Mouse (Mus musculus): ENCODE results near the gene Cysrt1. TPM values are rescaled to one million over a fixed set of nuclear protein-coding genes. Genes with fewer than 3 reads are reported as not detected.

Cysrt1 gene
- polyA plus RNA-seq, 1 experiment = 1.8 TPM

DNA sequence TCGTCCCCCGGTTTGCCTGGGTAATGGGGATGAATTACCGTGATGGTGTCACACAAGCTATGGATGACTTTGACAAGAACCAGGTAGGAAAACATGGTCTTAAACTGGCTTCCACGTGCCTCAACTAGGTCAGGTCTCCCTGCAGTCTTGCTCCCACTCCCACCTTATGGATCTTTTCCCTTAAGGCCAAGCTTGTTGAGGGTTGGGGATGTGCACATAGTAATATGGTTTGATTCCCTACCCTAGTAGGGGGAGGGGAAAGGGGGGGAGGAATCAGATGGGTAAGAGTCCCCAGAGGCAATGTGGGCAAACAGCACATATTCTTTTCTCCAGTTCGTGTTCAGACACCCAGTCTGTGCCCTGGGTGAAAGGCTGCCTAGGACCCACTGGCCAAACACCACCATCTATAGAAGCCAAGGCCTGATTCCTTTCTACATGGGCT is 20.9 kb downstream of the Cysrt1 start:
- DNase-seq (ENCODE audit: low read depth, low spot score) = no peak
- WGBS = 65% methylated on average over 5 of the region's 5 CpGs

- no peak for DNase-seq (ENCODE audit: low read depth, low spot score)
These were observed 23.8 kb downstream of the Cysrt1 start, which contains the start of gene Fam166a for GRCm38 (mm10) chr2:25218445-25218844. Fam166a (plus strand) TSS chr2:25218745.

DNA sequence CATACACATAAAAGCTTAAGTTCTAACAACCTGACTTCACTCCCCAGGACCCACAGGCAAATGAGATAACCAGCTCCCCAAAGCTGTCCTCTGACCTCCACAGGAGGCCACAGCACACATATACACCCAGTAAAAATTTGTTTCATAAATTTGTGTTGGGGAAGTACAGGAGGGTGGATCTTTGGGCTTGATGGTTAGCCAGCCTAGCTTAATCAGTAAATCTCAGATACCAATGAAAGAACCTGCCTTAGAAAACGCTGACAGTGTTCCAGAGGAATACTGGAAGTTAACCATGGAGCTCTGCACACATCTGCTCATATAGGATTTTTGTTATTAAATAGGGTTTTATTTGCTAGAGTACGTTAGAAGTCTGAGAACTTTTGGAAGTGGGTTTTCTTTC is 24.6 kb downstream of the Cysrt1 start:
- WGBS = 67% methylated on average over 2 of the region's 2 CpGs
- DNase-seq (ENCODE audit: low read depth, low spot score) = no peak

DNA sequence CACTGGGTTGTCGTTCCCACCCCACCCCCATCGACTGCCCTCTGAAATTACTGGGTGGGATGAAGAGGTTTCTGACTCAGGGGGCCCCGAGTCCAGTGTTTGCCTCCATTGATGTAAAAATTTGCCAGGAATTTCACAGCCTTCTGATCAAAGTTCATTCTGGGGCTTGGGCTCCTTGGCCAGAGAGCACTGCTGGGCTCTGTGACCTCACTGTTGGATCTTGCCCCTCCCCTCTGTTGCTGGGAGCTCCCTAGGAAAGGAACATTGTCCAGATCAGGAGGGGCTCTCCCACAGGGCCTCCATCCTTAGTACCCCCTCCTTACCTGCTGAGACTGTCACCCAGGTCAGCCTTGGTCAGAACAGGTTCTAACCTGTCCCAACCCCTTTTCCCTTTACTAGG is 27.8 kb downstream of the Cysrt1 start, which contains the start of gene Stpg3:
Gene Stpg3 (minus strand): TSS at position 194 of the 400 bp plus-strand sequence.
- no peak for DNase-seq (ENCODE audit: low read depth, low spot score)
- 37% methylated on average over 3 of the region's 3 CpGs for WGBS

GRCm38 (mm10) chr2:25213266-25213865 is 28.9 kb downstream of the Cysrt1 start:
- DNase-seq (ENCODE audit: low read depth, low spot score) = no peak
- 76% methylated on average over 23 of the region's 23 CpGs for WGBS

DNA sequence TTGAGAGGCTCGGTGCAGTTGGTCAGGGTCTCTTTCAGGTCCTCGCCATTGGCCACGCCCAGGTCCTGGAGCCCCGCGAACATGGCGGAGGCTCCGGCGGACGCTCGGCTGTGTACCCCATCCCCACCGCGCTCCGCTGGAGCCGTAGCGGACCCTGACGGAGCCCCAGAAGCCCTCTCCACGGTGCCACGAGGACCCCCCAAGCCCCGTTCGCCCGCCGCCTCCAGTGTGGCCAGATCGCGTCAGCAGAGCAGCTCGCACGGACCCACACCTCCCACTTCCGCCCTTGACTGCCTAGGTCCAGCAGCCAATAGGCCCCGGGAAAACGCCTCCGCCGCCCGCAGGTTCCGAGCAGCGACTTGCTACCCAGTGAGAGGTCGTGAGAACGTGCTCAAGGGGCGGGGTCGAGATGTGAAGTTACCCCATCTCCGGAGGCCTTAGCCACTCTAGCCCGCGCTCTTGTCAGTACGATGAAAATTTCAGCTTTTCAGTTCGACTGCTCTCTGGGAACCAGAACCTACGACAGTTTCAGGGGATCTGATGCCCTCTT is 31.1 kb downstream of the Cysrt1 start, which contains the start of gene Nelfb:
Gene Nelfb (minus strand): TSS at position 369 of the 550 bp plus-strand sequence.
- WGBS = under 1% methylated on average over 44 of the region's 44 CpGs
- DNase-seq (ENCODE audit: low read depth, low spot score) = no peak

- WGBS = under 1% methylated on average over 24 of the region's 24 CpGs
- DNase-seq (ENCODE audit: low read depth, low spot score) = no peak
These were observed 31.6 kb downstream of the Cysrt1 start for GRCm38 (mm10) chr2:25210686-25211085.

DNA sequence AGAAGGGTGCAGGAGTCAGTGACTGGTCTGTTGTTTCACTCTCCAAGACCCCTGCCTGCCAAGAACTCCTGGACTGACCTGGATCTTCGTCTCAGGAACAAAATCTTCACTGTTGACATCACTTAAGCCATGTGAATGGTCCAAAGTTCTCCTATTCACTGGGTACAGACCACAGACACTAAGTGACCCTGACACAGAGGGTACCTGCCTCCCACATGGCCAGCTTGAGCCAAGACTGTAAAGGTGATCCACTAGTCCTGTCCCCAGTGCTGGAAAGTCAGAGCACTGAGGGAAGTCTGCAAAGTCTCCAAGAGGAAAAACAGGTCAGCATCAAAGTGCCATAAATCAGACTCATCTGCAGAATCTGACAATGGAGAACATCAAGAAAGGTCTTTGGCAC is 34.7 kb downstream of the Cysrt1 start:
- 57% methylated on average over 1 of the region's 1 CpGs for WGBS

DNA sequence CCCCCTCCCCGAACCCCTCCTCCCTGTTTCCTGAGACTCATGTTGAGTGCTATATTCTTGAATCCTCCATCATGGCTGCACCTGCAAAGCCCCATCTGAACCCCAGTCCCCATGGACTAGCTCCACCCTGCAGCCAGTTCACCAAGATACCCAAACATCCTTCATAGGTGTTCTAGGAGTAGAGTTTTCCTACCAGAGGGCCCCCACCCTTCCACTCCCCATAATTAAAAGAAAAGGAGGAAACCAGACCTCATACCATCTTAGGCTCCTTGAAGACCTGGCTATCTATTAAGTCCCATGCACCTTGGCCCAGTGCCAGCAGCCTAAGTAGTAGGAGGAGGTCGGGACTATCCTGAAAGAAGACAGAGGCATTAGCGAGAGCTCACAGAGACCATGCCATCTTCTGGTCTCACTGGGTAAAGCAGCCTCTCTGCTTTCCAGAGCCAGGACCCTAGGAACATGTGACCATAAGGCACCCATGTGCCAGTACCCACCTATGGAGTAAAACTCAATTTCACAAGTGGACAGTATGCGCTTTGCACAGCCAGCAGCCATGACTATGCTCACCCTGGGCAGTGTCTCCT is 38.5 kb downstream of the Cysrt1 start:
- DNase-seq (ENCODE audit: low read depth, low spot score) = no peak
- WGBS = 59% methylated on average over 4 of the region's 4 CpGs

More for the DNA sequence above, 34.7 kb downstream of the Cysrt1 start:
- no peak for DNase-seq (ENCODE audit: low read depth, low spot score)

DNA sequence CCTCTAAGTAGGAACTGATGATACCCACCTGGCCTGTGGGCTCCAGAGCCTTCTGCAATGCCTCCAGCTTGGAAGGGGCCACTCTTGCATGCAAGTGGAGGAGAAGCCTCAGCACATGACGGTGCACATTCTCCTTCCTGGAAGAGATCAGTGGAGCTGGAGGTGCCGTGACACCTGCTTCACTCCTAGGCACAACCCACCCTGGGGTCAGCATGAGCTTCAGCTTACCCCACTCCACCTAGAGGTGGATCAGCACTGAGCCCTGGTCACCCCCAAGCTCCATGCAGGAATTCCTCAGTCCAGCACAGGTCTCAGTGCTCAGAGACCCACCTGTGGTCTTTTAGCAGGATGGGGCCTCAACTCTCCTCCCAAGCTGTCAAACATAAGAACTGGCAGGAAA is 41.6 kb downstream of the Cysrt1 start:
- no peak for DNase-seq (ENCODE audit: low read depth, low spot score)
- 92% methylated on average over 2 of the region's 2 CpGs for WGBS

GRCm38 (mm10) chr2:25197946-25198345 is 44.3 kb downstream of the Cysrt1 start:
- no peak for DNase-seq (ENCODE audit: low read depth, low spot score)

- no peak for DNase-seq (ENCODE audit: low read depth, low spot score)
- WGBS = 16% methylated on average over 2 of the region's 2 CpGs
These were observed 45.1 kb downstream of the Cysrt1 start for GRCm38 (mm10) chr2:25197191-25197590.

DNA sequence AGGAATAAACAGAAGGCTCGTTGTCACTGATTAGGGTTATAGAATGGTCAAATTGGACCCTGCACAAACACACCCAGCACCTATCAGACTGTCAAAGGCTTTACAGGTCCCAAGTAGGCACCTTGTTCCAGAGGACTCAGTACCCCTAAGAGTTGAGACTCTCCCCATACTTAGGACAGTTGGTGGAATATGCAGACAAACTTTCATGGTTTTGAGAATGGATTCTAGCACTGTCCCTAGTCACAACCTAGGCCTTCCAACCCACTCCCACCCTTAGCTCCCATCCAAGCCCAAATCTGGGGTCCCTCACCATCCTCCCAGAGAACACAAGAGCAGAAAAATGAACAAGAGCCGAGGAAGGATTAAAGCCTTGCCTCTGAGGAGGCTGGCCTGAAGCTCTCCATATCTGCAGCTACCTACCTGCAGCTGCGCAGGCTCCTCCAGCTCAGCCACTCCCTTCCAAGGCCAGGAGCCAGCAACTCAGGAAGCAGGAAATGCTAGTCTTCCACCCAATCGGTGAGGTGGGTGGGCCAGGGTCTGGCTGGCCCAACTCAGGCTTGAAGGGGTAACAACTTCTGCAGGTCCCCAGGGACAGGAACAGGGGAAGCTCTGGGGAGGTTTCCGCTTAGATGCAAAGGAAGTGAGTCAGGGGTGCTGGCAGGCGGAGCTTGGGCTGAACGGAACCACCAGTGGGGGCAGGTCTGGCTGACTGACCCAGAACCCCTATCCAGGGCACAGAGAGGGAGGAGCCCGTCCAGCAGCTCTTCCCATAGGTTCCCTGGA is 45.9 kb downstream of the Cysrt1 start, which contains the start of gene Tor4a:
Gene Tor4a (minus strand): TSS at position 715 of the 783 bp plus-strand sequence.
- WGBS = 6% methylated on average over 8 of the region's 8 CpGs

DNA sequence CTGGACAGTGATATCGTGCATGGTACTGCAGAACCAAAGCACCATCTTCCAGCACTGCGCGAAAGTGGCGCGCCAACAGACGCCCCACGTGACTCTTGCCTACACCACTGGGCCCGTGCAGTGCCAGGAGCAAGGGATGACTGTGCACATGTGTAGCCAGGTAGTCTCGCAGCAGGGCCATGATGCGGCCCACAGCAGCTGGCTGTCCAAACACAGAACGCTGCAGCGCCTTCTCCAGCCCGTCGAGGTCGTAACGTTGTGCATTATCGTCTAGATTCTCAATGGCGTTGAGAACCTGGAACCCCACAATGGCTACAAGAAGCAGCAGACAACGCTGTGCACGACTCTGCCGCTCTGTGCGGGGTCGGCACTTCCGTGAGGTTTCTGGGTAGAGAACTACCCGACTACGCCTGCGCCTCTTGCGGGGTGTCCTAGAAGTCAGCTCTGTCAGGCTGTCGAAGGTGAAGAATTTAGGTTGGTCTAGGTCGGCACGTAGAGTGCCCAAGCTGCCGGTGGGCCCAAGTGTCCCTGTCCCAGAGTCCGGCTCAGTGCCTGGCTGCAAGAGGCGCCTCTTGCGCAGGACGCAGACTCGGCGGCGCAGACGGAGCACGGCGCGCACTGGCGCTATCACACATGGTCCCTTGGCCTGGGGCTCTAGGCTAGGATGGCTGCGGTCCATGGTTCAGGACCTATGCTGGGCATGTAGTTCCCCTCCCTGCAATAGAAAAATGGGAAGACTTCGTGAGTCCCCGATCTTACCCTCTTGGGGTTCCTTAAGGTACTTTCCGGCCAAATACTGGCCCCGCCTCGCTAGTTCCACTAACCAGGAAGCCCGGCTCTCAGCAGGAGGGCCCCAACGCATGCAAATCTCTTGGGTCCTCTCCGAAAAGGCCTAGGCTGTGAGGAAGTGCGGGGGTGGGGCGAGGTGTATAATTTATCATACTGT is 46.8 kb downstream of the Cysrt1 start:
- 11% methylated on average over 55 of the region's 55 CpGs for WGBS
- no peak for DNase-seq (ENCODE audit: low read depth, low spot score)

More for the DNA sequence above, 45.9 kb downstream of the Cysrt1 start, which contains the start of gene Tor4a:
- no peak for DNase-seq (ENCODE audit: low read depth, low spot score)

DNA sequence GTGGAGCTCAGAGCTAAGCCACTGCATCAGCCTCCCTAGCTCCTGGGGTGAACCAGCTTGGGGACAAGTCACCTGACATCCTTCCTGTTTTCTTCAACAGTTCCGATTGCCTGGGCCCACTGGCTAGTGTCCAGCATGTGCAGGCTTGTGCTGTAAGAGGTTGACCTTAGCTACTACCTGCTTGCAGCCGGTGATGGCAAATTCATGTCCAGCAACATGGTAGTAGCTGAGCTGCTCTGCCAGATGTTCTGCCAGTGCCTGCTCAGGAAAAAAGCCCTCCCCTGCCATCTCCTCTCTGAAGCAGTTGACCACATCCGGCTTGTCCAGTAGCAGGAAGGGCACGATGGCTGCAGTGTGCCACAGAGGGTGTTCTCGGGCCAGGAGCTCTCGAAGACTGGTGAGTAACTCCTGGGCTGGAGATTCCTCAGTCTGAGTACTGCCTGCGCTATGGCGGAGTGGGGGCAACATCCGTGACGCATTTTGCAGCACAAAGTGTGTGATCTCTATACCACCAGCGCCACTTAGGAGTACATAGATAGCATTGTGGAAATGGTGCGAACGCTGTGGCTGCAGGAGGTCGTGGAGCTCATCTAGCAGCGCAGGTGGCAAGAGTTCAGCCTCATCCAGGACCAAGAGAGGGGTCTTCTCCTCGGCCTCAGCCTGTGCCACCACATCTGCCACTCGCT is 47.6 kb downstream of the Cysrt1 start:
- WGBS = 54% methylated on average over 17 of the region's 17 CpGs
- DNase-seq (ENCODE audit: low read depth, low spot score) = no peak

DNA sequence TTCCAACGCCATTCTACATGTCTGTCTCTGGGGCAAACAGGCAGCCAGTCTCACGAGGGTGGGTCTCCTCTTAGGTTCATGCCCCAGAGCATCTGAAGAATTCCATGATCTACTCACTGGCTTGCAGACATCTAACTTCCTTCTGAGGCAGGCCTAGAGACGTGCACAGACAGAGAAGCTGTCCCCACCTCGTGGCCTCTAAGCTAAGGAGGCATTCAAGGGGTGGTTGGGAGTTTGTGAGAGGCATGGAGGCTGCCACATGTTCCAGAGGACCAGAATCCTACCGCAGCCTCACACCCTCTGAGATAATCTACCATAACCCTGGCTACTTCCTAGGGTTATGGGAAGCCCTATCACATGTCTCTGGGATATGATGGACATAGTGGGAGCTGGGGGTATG is 48.2 kb downstream of the Cysrt1 start:
- no peak for DNase-seq (ENCODE audit: low read depth, low spot score)
- 37% methylated on average over 5 of the region's 5 CpGs for WGBS

- no peak for DNase-seq (ENCODE audit: low read depth, low spot score)
- WGBS = 2% methylated on average over 6 of the region's 6 CpGs
These were observed 48.9 kb downstream of the Cysrt1 start for GRCm38 (mm10) chr2:25193330-25193770.
